Mouse (Mus musculus): Measurements from ENCODE around the gene Mtf1. TPM values are rescaled to one million over a fixed set of nuclear protein-coding genes. Genes with fewer than 3 reads are reported as not detected.

Gene Mtf1
- total RNA-seq (2021): 10 to 100 TPM; 25.2 to 29.7 TPM

GRCm38 (mm10) chr4:124801552-124802308, at the start of gene Mtf1:
TSS of gene Mtf1 (plus strand) at chr4:124802104.
- intact Hi-C loops (cut with DNase I): loop anchor here (1.0 kb wide), 1 partner anchor 46 kb away; no protein-coding TSS in a partner anchor

GRCm38 (mm10) chr4:124752281-124753199, 49.4 kb upstream of the Mtf1 start:
- intact Hi-C loops (cut with DNase I): no loop called here
- DNase-seq (ENCODE audit: low spot score in 2 of 2): no peak

More at GRCm38 (mm10) chr4:124801552-124802308, at the start of gene Mtf1:
- DNase-seq (ENCODE audit: low spot score in 2 of 2): peak; percentile 86 to 90

- no peak for DNase-seq (ENCODE audit: low spot score in 2 of 2)
- intact Hi-C loops (cut with DNase I): no loop called here
Measured at GRCm38 (mm10) chr4:124755526-124755925, 46.4 kb upstream of the Mtf1 start.

- intact Hi-C loops (cut with DNase I): no loop called here
- no peak for DNase-seq (ENCODE audit: low spot score in 2 of 2)
Measured at GRCm38 (mm10) chr4:124759305-124759811, 42.5 kb upstream of the Mtf1 start.

- DNase-seq (ENCODE audit: low spot score in 2 of 2): no peak
- intact Hi-C loops (cut with DNase I): no loop called here
Measured at GRCm38 (mm10) chr4:124761201-124761600, 40.7 kb upstream of the Mtf1 start.

- peak in 1 of 2 experiments; percentile 49 for DNase-seq (ENCODE audit: low spot score in 2 of 2)
- intact Hi-C loops (cut with DNase I): no loop called here
Measured at GRCm38 (mm10) chr4:124762858-124763452, 38.9 kb upstream of the Mtf1 start.

- DNase-seq (ENCODE audit: low spot score in 2 of 2): peak; percentile 42 to 61
- intact Hi-C loops (cut with DNase I): no loop called here
Measured at GRCm38 (mm10) chr4:124765802-124766565, 35.9 kb upstream of the Mtf1 start.

GRCm38 (mm10) chr4:124766566-124766940, 35.4 kb upstream of the Mtf1 start:
- no peak for DNase-seq (ENCODE audit: low spot score in 2 of 2)
- intact Hi-C loops (cut with DNase I): no loop called here

- intact Hi-C loops (cut with DNase I): no loop called here
- peak in 1 of 2 experiments; percentile 36 for DNase-seq (ENCODE audit: low spot score in 2 of 2)
Measured at GRCm38 (mm10) chr4:124768963-124769591, 32.8 kb upstream of the Mtf1 start.

- DNase-seq (ENCODE audit: low spot score in 2 of 2): peak; percentile 49 to 80
- intact Hi-C loops (cut with DNase I): no loop called here
Measured at GRCm38 (mm10) chr4:124770624-124771023, 31.3 kb upstream of the Mtf1 start.

- intact Hi-C loops (cut with DNase I): no loop called here
- no peak for DNase-seq (ENCODE audit: low spot score in 2 of 2)
Measured at GRCm38 (mm10) chr4:124772125-124772524, 29.8 kb upstream of the Mtf1 start.

GRCm38 (mm10) chr4:124773449-124773848, 28.5 kb upstream of the Mtf1 start:
- intact Hi-C loops (cut with DNase I): no loop called here
- DNase-seq (ENCODE audit: low spot score in 2 of 2): no peak

- intact Hi-C loops (cut with DNase I): no loop called here
Measured at GRCm38 (mm10) chr4:124773995-124774394, 27.9 kb upstream of the Mtf1 start.

GRCm38 (mm10) chr4:124774429-124774828, 27.5 kb upstream of the Mtf1 start:
- intact Hi-C loops (cut with DNase I): no loop called here
- DNase-seq (ENCODE audit: low spot score in 2 of 2): no peak

More at GRCm38 (mm10) chr4:124773995-124774394, 27.9 kb upstream of the Mtf1 start:
- no peak for DNase-seq (ENCODE audit: low spot score in 2 of 2)

GRCm38 (mm10) chr4:124781361-124781760, 20.5 kb upstream of the Mtf1 start:
- no peak for DNase-seq (ENCODE audit: low spot score in 2 of 2)
- intact Hi-C loops (cut with DNase I): no loop called here

GRCm38 (mm10) chr4:124782395-124782794, 19.5 kb upstream of the Mtf1 start:
- no peak for DNase-seq (ENCODE audit: low spot score in 2 of 2)
- intact Hi-C loops (cut with DNase I): no loop called here

GRCm38 (mm10) chr4:124783937-124784336, 18.0 kb upstream of the Mtf1 start:
- intact Hi-C loops (cut with DNase I): no loop called here
- DNase-seq (ENCODE audit: low spot score in 2 of 2): no peak

GRCm38 (mm10) chr4:124790013-124790412, 11.9 kb upstream of the Mtf1 start:
- no peak for DNase-seq (ENCODE audit: low spot score in 2 of 2)
- intact Hi-C loops (cut with DNase I): no loop called here

- no peak for DNase-seq (ENCODE audit: low spot score in 2 of 2)
- intact Hi-C loops (cut with DNase I): no loop called here
Measured at GRCm38 (mm10) chr4:124792114-124792513, 9.8 kb upstream of the Mtf1 start.

Measured in left cerebral cortex, postnatal 25 days (tissue).